Mouse (Mus musculus) CD4-positive, CD25-positive, alpha-beta regulatory T cell, adult 9 weeks (primary cell): Measurements from ENCODE around the gene Tex30. TPM values are rescaled to one million over a fixed set of nuclear protein-coding genes. Genes with fewer than 3 reads are reported as not detected.

Source experiments
- polyA plus RNA-seq: library from polyadenylated mRNA; unstranded; fragments of 100-300 nt; shearing (Covaris generic); gene quantifications from one replicate; pipeline ENCODE4 v1.2.1, GENCODE M21; 2017

Gene Tex30
- polyA plus RNA-seq: 56.3 TPM

GRCm38 (mm10) chr1:44102259-44102717 lies at the start of gene Tex30:
Gene Tex30, minus strand, starts transcription at chr1:44102441.

GRCm38 (mm10) chr1:44147563-44148381 lies 45.5 kb upstream of the Tex30 start, which contains the start of gene Ercc5:
Gene Ercc5, plus strand, starts transcription at chr1:44147744.

GRCm38 (mm10) chr1:44118239-44119054 lies 16.2 kb upstream of the Tex30 start, which contains the start of the genes Kdelc1 and Bivm:
Gene Kdelc1, minus strand, starts transcription at chr1:44118808.
Gene Bivm, plus strand, starts transcription at chr1:44118957.

GRCm38 (mm10) chr1:44061836-44062235 lies 40.4 kb downstream of the Tex30 start, which contains the start of gene Gm8251:
Gene Gm8251, minus strand, starts transcription at chr1:44061936.

Other genes starting within 250 kb of the Tex30 start
- 192 TPM for gene Tpp2, start 168.8 kb downstream of the Tex30 start, polyA plus RNA-seq
- gene Mettl21c, start 82.4 kb downstream of the Tex30 start, polyA plus RNA-seq: 1.2 TPM
- 0.15 TPM for gene Gm8251, start 40.5 kb downstream of the Tex30 start, polyA plus RNA-seq
- 17.4 TPM for gene Kdelc1, start 16.4 kb upstream of the Tex30 start, polyA plus RNA-seq
- 15.0 TPM for gene Bivm, start 16.5 kb upstream of the Tex30 start, polyA plus RNA-seq
- 29.5 TPM for gene Ercc5, start 45.3 kb upstream of the Tex30 start, polyA plus RNA-seq
- gene Mettl21e, start 116.5 kb upstream of the Tex30 start, polyA plus RNA-seq: not detected